ENCODE assay signal across 9 mouse cellular contexts in the genomic region with DNA sequence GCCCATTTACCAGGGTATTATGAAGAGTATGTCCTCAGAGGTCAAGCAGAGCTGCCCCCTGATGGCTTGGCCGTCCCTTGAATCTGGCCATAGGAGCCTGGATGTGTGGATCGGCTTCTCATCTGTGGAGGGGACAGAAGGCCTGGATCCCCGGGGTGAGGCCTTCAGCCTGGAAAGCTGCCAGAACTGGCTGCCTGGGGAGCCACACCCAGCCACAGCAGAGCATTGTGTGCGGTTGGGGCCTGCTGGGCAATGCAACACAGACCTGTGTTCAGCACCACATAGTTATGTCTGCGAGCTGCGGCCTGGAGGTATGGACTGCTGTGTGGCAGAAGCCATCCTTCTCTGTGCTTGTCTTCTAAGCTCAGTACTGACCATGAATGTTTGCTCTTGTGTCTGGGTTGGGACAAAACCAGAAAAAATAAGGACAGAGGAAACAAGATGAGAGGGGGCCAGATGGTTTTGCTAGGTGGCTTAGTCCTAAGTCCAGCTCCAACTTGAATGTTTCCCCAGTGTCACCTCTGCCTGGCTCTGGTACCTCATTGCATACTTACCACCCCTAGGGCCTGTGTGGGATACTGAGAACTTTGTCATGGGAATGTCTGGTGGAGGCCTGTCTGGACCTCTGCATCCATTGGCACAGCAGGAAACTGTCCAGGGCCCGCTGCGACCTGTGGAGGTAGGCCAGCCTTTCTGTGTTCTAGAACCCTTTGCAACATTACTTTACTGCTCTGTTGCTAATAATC. TPM values are rescaled to one million over a fixed set of nuclear protein-coding genes. Genes with fewer than 3 reads are reported as not detected.
DNase-seq lines count a peak whose midpoint lies in the region; ATAC-seq lines count a peak whose summit lies in the region.
"Had no signal": no experiment of that assay in that cellular context is flagged by ENCODE, and none has a peak within 500 bp of the region (broad histone marks: within the 10 kb centered on the region; RNA-seq: fewer than 3 reads in every experiment).

No protein-coding gene starts in this region.

- peaks cover 4% of the 10 kb centered on the region; the same call in 1 of the 2 replicates for H3K4me1 ChIP-seq in forebrain, embryonic 13.5 days
- no peaks in the 10 kb centered on the region for H3K4me1 ChIP-seq in forebrain, embryonic 12.5 days
- H3K4me1 ChIP-seq in heart, embryonic 16.5 days (ENCODE audit: control insufficient read depth, insufficient read depth, low read length): peaks cover 9% of the 10 kb centered on the region

- H3K36me3 ChIP-seq in forebrain, embryonic 13.5 days (ENCODE audit: poor library complexity, severe bottlenecking): peaks cover 64% of the 10 kb centered on the region
- H3K36me3 ChIP-seq in forebrain, embryonic 12.5 days (replicated peaks): peaks cover 58% of the 10 kb centered on the region
- H3K36me3 ChIP-seq in heart, embryonic 16.5 days (ENCODE audit: control insufficient read depth, insufficient read depth): peaks cover 5% of the 10 kb centered on the region; the same call in 1 of the 2 replicates

- no peaks in the 10 kb centered on the region for H3K27me3 ChIP-seq in forebrain, embryonic 13.5 days
- H3K27me3 ChIP-seq in forebrain, embryonic 12.5 days: no peaks in the 10 kb centered on the region
- H3K27me3 ChIP-seq in heart, embryonic 16.5 days (ENCODE audit: control insufficient read depth, insufficient read depth, low read length): no peaks in the 10 kb centered on the region

- H3K27ac ChIP-seq in forebrain, embryonic 13.5 days: no peak overlapping the region
- no peak overlapping the region for H3K27ac ChIP-seq in forebrain, embryonic 12.5 days
- H3K27ac ChIP-seq in heart, embryonic 16.5 days (ENCODE audit: low read length): no peak overlapping the region

- ATAC-seq in forebrain, embryonic 13.5 days: no peak
- ATAC-seq in forebrain, embryonic 12.5 days (ENCODE audit: low FRiP score): no peak
- ATAC-seq in heart, embryonic 16.5 days (replicated peaks; ENCODE audit: extremely low read depth, insufficient read depth, low FRiP score): no peak; the same call in 1 of the 2 replicates

- H3K4me2 ChIP-seq in forebrain, embryonic 13.5 days: no peak overlapping the region
- H3K4me2 ChIP-seq in forebrain, embryonic 12.5 days: no peak overlapping the region
- H3K4me2 ChIP-seq in heart, embryonic 16.5 days (ENCODE audit: low read depth, low read length): no peak overlapping the region

- peak overlapping the region; percentile 31; the same call in 1 of the 2 replicates for H3K9ac ChIP-seq in forebrain, embryonic 13.5 days
- H3K9ac ChIP-seq in forebrain, embryonic 12.5 days: no peak overlapping the region
- peak overlapping the region; percentile 18; the same call in 1 of the 2 replicates for H3K9ac ChIP-seq in heart, embryonic 16.5 days (ENCODE audit: low read length)

- no peak overlapping the region for H3K4me3 ChIP-seq in forebrain, embryonic 13.5 days
- no peak overlapping the region for H3K4me3 ChIP-seq in forebrain, embryonic 12.5 days (replicated peaks)
- no peak overlapping the region for H3K4me3 ChIP-seq in heart, embryonic 16.5 days (ENCODE audit: low read length)
- H3K4me3 ChIP-seq: erythroblast, embryonic 14.5 days had no signal

- DNase-seq in NIH3T3 (ENCODE audit: low read depth): peak; percentile 67
- peak; percentile 70 for DNase-seq in lung, postnatal 10 days
- DNase-seq in embryo, embryonic 10 days (ENCODE audit: low spot score): no peak
- no peak for DNase-seq in left cerebral cortex, adult 8-10 months (ENCODE audit: low spot score in 2 of 2)
- no peak for DNase-seq in thymus, adult 18-20 months

- 73% methylated on average over 8 of the region's 8 CpGs for WGBS in forebrain, embryonic 13.5 days
- WGBS in forebrain, embryonic 12.5 days: 86% methylated on average over 8 of the region's 8 CpGs
- WGBS in heart, embryonic 16.5 days: 41% methylated on average over 8 of the region's 8 CpGs

- H3K9me3 ChIP-seq in forebrain, embryonic 13.5 days (replicated peaks): no peaks in the 10 kb centered on the region
- H3K9me3 ChIP-seq in forebrain, embryonic 12.5 days: no peaks in the 10 kb centered on the region
- H3K9me3 ChIP-seq in heart, embryonic 16.5 days (replicated peaks; ENCODE audit: control insufficient read depth, low read length): no peaks in the 10 kb centered on the region

RNA-seq across cellular contexts. Expression of a gene that starts 17.6 kb away (rescaled TPM):
- 11.9 and 16.9 TPM in 2 replicates for polyA plus RNA-seq in forebrain, embryonic 13.5 days (2015; fragmentation: Nextera tagmentation; extraction: Ambion mirVana)
- 15.5 and 17.9 TPM in 2 replicates for polyA plus RNA-seq in forebrain, embryonic 12.5 days (2016; fragmentation: Nextera tagmentation; extraction: Ambion mirVana)
- polyA plus RNA-seq in heart, embryonic 16.5 days (2015; fragmentation: Nextera tagmentation; extraction: Ambion mirVana): 17.6 and 18.4 TPM in 2 replicates
- 10 to 100 TPM; 67.7 to 81.1 (median 77.3) TPM for total RNA-seq in left cerebral cortex, adult 8-10 months (2022)

RNA-seq across cellular contexts. Expression of a gene that starts 33.2 kb away (rescaled TPM):
- 3.7 and 4.1 TPM in 2 replicates for polyA plus RNA-seq in forebrain, embryonic 13.5 days (2015; fragmentation: Nextera tagmentation; extraction: Ambion mirVana)
- 1.7 and 1.9 TPM in 2 replicates for polyA plus RNA-seq in forebrain, embryonic 12.5 days (2016; fragmentation: Nextera tagmentation; extraction: Ambion mirVana)
- polyA plus RNA-seq in heart, embryonic 16.5 days (2015; fragmentation: Nextera tagmentation; extraction: Ambion mirVana): 0.87 and 0.92 TPM in 2 replicates
- 10 to 100 TPM; 41.3 to 54.4 (median 48.4) TPM for total RNA-seq in left cerebral cortex, adult 8-10 months (2022)

RNA-seq across cellular contexts. Expression of a gene that starts 39.5 kb away (rescaled TPM):
- polyA plus RNA-seq in forebrain, embryonic 13.5 days (2015; fragmentation: Nextera tagmentation; extraction: Ambion mirVana): 97.1 and 109 TPM in 2 replicates
- 100 and 103 TPM in 2 replicates for polyA plus RNA-seq in forebrain, embryonic 12.5 days (2016; fragmentation: Nextera tagmentation; extraction: Ambion mirVana)
- 77.6 and 80.7 TPM in 2 replicates for polyA plus RNA-seq in heart, embryonic 16.5 days (2015; fragmentation: Nextera tagmentation; extraction: Ambion mirVana)
- 10 to 100 TPM; 78.0 to 85.3 (median 83.4) TPM for total RNA-seq in left cerebral cortex, adult 8-10 months (2022)

Comparison
In these comparisons a context has a peak if more than half of its experiments do, and no peak if none do; other contexts are left out.
1. DNase-seq: peak in NIH3T3 (single experiment) and lung, postnatal 10 days (single experiment); none in embryo, embryonic 10 days (single experiment), left cerebral cortex, adult 8-10 months (0 of 2) and thymus, adult 18-20 months (0 of 2).